Mouse (Mus musculus): Measurements from ENCODE around the gene Slc25a40. TPM values are rescaled to one million over a fixed set of nuclear protein-coding genes. Genes with fewer than 3 reads are reported as not detected.

Gene Slc25a40
- total RNA-seq (2021), result 1 to 10 TPM; 8.3 to 8.6 TPM
- 2.5 and 5.6 TPM in 2 replicates for polyA plus RNA-seq (2012; rRNA removed)
- long read RNA-seq, partial matches to known transcripts, result 0 of 9 reads
- long read RNA-seq, other reads (novel, unspliced or antisense), result 3 of 9 reads

GRCm38 (mm10) chr5:8422157-8422931 lies at the start of gene Slc25a40, which contains the start of gene Dbf4:
TSS of gene Slc25a40 (plus strand) at chr5:8422850.
TSS of gene Dbf4 (minus strand) at chr5:8422716.
- peak within 1 kb of the TSS; percentile 96 for H3K4me3 ChIP-seq
- H3K27ac ChIP-seq, result peak within 1 kb of the TSS; percentile 79
- H3K4me1 ChIP-seq (ENCODE audit: control insufficient read depth, insufficient read depth, low read length), result no peaks in the 10 kb centered on the region; the same call in 1 of the 2 replicates
- peaks cover 2% of the 10 kb centered on the region; the same call in 1 of the 2 replicates for H3K36me3 ChIP-seq (ENCODE audit: control insufficient read depth, insufficient read depth, low read length)
- peak within 1 kb of the TSS; percentile 98 for H3K9ac ChIP-seq (ENCODE audit: low read depth, low read length)
- peak; percentile 97 to 98 for DNase-seq
- H3K79me2 ChIP-seq (replicated peaks; ENCODE audit: control insufficient read depth, insufficient read depth, low read length), result no peaks in the 10 kb centered on the region; the same call in 1 of the 2 replicates
- intact Hi-C loops (cut with DNase I), result loop anchor here (2.0 to 10.0 kb wide), 4 partner anchors 202 to 740 kb away; partner anchors contain the start of gene Rundc3b
- TF ChIP-seq POLR2A (IDR thresholded peaks at IDR 0.05; ENCODE audit: insufficient read depth, low read depth, low read length), result peak; percentile 59; the same call in 1 of the 2 replicates
- TF ChIP-seq CTCF (IDR thresholded peaks at IDR 0.05), result no peak
- TF ChIP-seq EP300 (IDR thresholded peaks at IDR 0.05; ENCODE audit: insufficient read depth, low read depth, low read length), result no peak
- no peaks in the 10 kb centered on the region for H3K27me3 ChIP-seq (ENCODE audit: control insufficient read depth, insufficient read depth, low read length)
- under 1% methylated on average over 83 of the region's 93 CpGs for WGBS

DNA sequence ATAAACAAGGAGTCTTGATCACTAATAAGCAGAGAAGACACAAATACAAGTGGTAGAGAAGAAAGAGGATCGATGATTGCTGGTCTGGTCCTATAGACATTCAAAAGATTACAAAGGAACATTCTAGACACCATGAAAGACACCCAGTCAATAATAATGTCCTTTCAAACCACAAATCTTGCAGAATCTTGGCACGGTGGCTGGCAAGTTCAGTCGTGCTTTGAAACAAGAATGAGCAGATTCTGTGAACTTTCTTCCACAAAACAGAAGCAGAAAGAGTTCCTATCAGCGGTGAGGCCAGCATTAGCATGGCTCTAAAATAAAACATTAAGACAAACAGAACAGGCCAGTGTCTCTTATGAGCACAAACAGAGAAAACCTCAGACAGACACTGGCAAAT lies 49.2 kb upstream of the Slc25a40 start:
- TF ChIP-seq EP300 (IDR thresholded peaks at IDR 0.05; ENCODE audit: insufficient read depth, low read depth, low read length) (no peak), CTCF (IDR thresholded peaks at IDR 0.05) (no peak), POLR2A (IDR thresholded peaks at IDR 0.05; ENCODE audit: insufficient read depth, low read depth, low read length) (no peak)
- no peak overlapping the region for H3K9ac ChIP-seq (ENCODE audit: low read depth, low read length)

DNA sequence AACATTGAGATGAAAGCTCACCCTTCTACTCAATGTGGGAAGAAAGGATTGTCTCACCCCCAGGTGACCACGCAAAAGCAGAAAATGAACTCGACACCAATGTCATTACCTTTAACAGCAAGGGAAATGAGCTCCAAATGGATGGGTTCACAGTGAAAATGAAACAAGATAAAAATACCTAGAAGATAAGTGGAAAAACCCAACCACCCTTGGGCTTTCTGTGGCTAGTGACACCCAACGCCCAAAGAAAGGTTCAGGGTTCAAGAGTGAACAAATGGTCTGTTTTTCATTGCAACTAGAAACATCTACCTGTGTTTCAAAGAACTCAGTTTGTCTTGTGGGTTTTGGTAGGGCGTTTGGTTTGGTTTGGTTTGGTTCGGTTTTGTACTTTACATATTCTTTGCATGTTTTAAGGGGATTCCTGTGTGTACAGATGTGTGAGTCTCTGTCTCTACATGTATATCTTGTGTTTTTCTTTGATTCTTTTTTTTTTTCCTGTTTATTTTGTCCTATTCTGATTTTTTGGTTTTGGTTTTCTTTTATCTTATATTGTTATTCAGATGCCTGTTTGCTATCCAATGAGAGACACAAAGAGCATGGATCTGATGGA lies 48.2 kb upstream of the Slc25a40 start:
- no peaks in the 10 kb centered on the region for H3K36me3 ChIP-seq (ENCODE audit: control insufficient read depth, insufficient read depth, low read length)
- no peak overlapping the region for H3K27ac ChIP-seq
- H3K27me3 ChIP-seq (ENCODE audit: control insufficient read depth, insufficient read depth, low read length), result no peaks in the 10 kb centered on the region
- no peak for DNase-seq
- WGBS, result 66% methylated on average over 5 of the region's 5 CpGs
- TF ChIP-seq EP300 (IDR thresholded peaks at IDR 0.05; ENCODE audit: insufficient read depth, low read depth, low read length) (no peak), CTCF (IDR thresholded peaks at IDR 0.05) (no peak), POLR2A (IDR thresholded peaks at IDR 0.05; ENCODE audit: insufficient read depth, low read depth, low read length) (no peak)
- no peak overlapping the region for H3K4me3 ChIP-seq
- intact Hi-C loops (cut with DNase I), result no loop called here
- no peak overlapping the region for H3K9ac ChIP-seq (ENCODE audit: low read depth, low read length)
- no peaks in the 10 kb centered on the region for H3K79me2 ChIP-seq (replicated peaks; ENCODE audit: control insufficient read depth, insufficient read depth, low read length)
- H3K4me1 ChIP-seq (ENCODE audit: control insufficient read depth, insufficient read depth, low read length), result no peaks in the 10 kb centered on the region

More for the DNA sequence above, 49.2 kb upstream of the Slc25a40 start:
- 81% methylated on average over 4 of the region's 4 CpGs for WGBS
- Histone ChIP-seq H3K79me2 (replicated peaks; ENCODE audit: control insufficient read depth, insufficient read depth, low read length) (no peaks in the 10 kb centered on the region), H3K4me3 (no peak overlapping the region), H3K27ac (no peak overlapping the region), H3K4me1 (ENCODE audit: control insufficient read depth, insufficient read depth, low read length) (no peaks in the 10 kb centered on the region), H3K36me3 (ENCODE audit: control insufficient read depth, insufficient read depth, low read length) (no peaks in the 10 kb centered on the region), H3K27me3 (ENCODE audit: control insufficient read depth, insufficient read depth, low read length) (no peaks in the 10 kb centered on the region)
- intact Hi-C loops (cut with DNase I), result no loop called here
- no peak for DNase-seq

GRCm38 (mm10) chr5:8393891-8394583 lies 28.6 kb upstream of the Slc25a40 start:
- H3K4me3 ChIP-seq, result no peak overlapping the region
- H3K27me3 ChIP-seq (ENCODE audit: control insufficient read depth, insufficient read depth, low read length), result no peaks in the 10 kb centered on the region
- TF ChIP-seq POLR2A (IDR thresholded peaks at IDR 0.05; ENCODE audit: insufficient read depth, low read depth, low read length) (no peak), CTCF (IDR thresholded peaks at IDR 0.05) (no peak), EP300 (IDR thresholded peaks at IDR 0.05; ENCODE audit: insufficient read depth, low read depth, low read length) (no peak)
- no peak overlapping the region for H3K27ac ChIP-seq
- intact Hi-C loops (cut with DNase I), result no loop called here
- no peaks in the 10 kb centered on the region for H3K4me1 ChIP-seq (ENCODE audit: control insufficient read depth, insufficient read depth, low read length)
- H3K9ac ChIP-seq (ENCODE audit: low read depth, low read length), result no peak overlapping the region
- WGBS, result 79% methylated on average over 1 of the region's 1 CpGs
- DNase-seq, result no peak
- no peaks in the 10 kb centered on the region for H3K36me3 ChIP-seq (ENCODE audit: control insufficient read depth, insufficient read depth, low read length)
- H3K79me2 ChIP-seq (replicated peaks; ENCODE audit: control insufficient read depth, insufficient read depth, low read length), result no peaks in the 10 kb centered on the region

GRCm38 (mm10) chr5:8397587-8398249 lies 24.9 kb upstream of the Slc25a40 start:
- no peak overlapping the region for H3K27ac ChIP-seq
- H3K79me2 ChIP-seq (replicated peaks; ENCODE audit: control insufficient read depth, insufficient read depth, low read length), result no peaks in the 10 kb centered on the region
- 94% methylated on average over 13 of the region's 13 CpGs for WGBS
- intact Hi-C loops (cut with DNase I), result no loop called here
- H3K4me1 ChIP-seq (ENCODE audit: control insufficient read depth, insufficient read depth, low read length), result no peaks in the 10 kb centered on the region
- TF ChIP-seq POLR2A (IDR thresholded peaks at IDR 0.05; ENCODE audit: insufficient read depth, low read depth, low read length), result no peak
- no peak for TF ChIP-seq EP300 (IDR thresholded peaks at IDR 0.05; ENCODE audit: insufficient read depth, low read depth, low read length)
- no peak for TF ChIP-seq CTCF (IDR thresholded peaks at IDR 0.05)
- H3K4me3 ChIP-seq, result no peak overlapping the region
- no peak for DNase-seq
- no peak overlapping the region for H3K9ac ChIP-seq (ENCODE audit: low read depth, low read length)
- no peaks in the 10 kb centered on the region for H3K27me3 ChIP-seq (ENCODE audit: control insufficient read depth, insufficient read depth, low read length)
- no peaks in the 10 kb centered on the region for H3K36me3 ChIP-seq (ENCODE audit: control insufficient read depth, insufficient read depth, low read length)
